Comparison of ENCODE assay signal across 35 mouse cellular contexts in genomic region chr3:87942471-87942870, GRCm38 (mm10). TPM values are rescaled to one million over a fixed set of nuclear protein-coding genes. Genes with fewer than 3 reads are reported as not detected.
DNase-seq lines count a peak whose midpoint lies in the region; ATAC-seq and TF ChIP-seq lines count a peak whose summit lies in the region.
"Had no signal": no experiment of that assay in that cellular context is flagged by ENCODE, and none has a peak within 500 bp of the region (broad histone marks: within the 10 kb centered on the region; RNA-seq: fewer than 3 reads in every experiment).

No protein-coding gene starts in this region.

- DNase-seq in midbrain, embryonic 11.5 days (ENCODE audit: low spot score, missing footprints) = peak; percentile 60
- peak; percentile 68 for DNase-seq in Muller cell, postnatal 12 days (ENCODE audit: inconsistent ontology term)
- no peak for DNase-seq in layer of hippocampus, adult 9-11 months
- DNase-seq in heart, postnatal 4 days = no peak
- DNase-seq in ovary, adult 18-20 months (ENCODE audit: low spot score) = no peak
- DNase-seq: adrenal gland, postnatal 10 days; adrenal gland, postnatal 36 days; B cell, adult 2 months; cerebellum, adult 11 months; cerebellum, adult 2 months; cerebellum, adult 9-11 months; cerebellum, postnatal 25 days; embryo, embryonic 11 days; gastrocnemius, postnatal 10 days; gastrocnemius, postnatal 36 days; heart, adult 2 months; kidney, adult 11 months had no signal

- H3K4me2 ChIP-seq in midbrain, embryonic 11.5 days = no peak overlapping the region
- no peak overlapping the region for H3K4me2 ChIP-seq in midbrain, embryonic 16.5 days (ENCODE audit: low read length)
- H3K4me2 ChIP-seq: embryonic facial prominence, embryonic 15.5 days; forebrain, embryonic 13.5 days; heart, embryonic 13.5 days; hindbrain, embryonic 13.5 days; intestine, embryonic 15.5 days had no signal

- no peak overlapping the region for H3K9ac ChIP-seq in midbrain, embryonic 11.5 days (ENCODE audit: low read length)
- no peak overlapping the region for H3K9ac ChIP-seq in midbrain, embryonic 16.5 days (ENCODE audit: low read depth, low read length)
- H3K9ac ChIP-seq: embryonic facial prominence, embryonic 15.5 days; forebrain, embryonic 13.5 days; heart, embryonic 13.5 days; hindbrain, embryonic 13.5 days; intestine, embryonic 15.5 days had no signal

- no peak for ATAC-seq in midbrain, embryonic 11.5 days (ENCODE audit: low FRiP score)
- no peak for ATAC-seq in midbrain, embryonic 16.5 days
- ATAC-seq: activated CD4-positive, CD25-positive, alpha-beta regulatory T cell, adult 4 months; forebrain, embryonic 13.5 days; forebrain, embryonic 16.5 days; hindbrain, embryonic 16.5 days; intestine, embryonic 15.5 days had no signal

- no peaks in the 10 kb centered on the region for H3K9me3 ChIP-seq in midbrain, embryonic 11.5 days (ENCODE audit: control insufficient read depth, low read length)
- no peaks in the 10 kb centered on the region for H3K9me3 ChIP-seq in midbrain, embryonic 16.5 days (replicated peaks; ENCODE audit: control insufficient read depth, low read length, poor library complexity, severe bottlenecking)
- H3K9me3 ChIP-seq: embryonic facial prominence, embryonic 15.5 days; forebrain, embryonic 10.5 days; forebrain, embryonic 13.5 days; G1E; heart, embryonic 10.5 days; heart, embryonic 13.5 days; hindbrain, embryonic 10.5 days; hindbrain, embryonic 13.5 days; intestine, embryonic 15.5 days had no signal

- no peak for TF ChIP-seq POLR2A in embryonic fibroblast, embryonic 13.5 days (IDR thresholded peaks at IDR 0.05; ENCODE audit: low read depth, low read length)

- TF ChIP-seq CTCF in embryonic fibroblast, embryonic 13.5 days (IDR thresholded peaks at IDR 0.05; ENCODE audit: borderline replicate concordance, insufficient read depth, low read length) = no peak

- H3K27me3 ChIP-seq in midbrain, embryonic 11.5 days (ENCODE audit: control insufficient read depth, insufficient read depth, low read length) = no peaks in the 10 kb centered on the region
- no peaks in the 10 kb centered on the region for H3K27me3 ChIP-seq in midbrain, embryonic 16.5 days (ENCODE audit: control insufficient read depth, insufficient read depth, low read depth, low read length)
- H3K27me3 ChIP-seq: CH12.LX; embryonic facial prominence, embryonic 15.5 days; forebrain, embryonic 13.5 days; hindbrain, embryonic 13.5 days had no signal

- 99% methylated on average over 2 of the region's 2 CpGs for WGBS in midbrain, embryonic 11.5 days
- 96% methylated on average over 2 of the region's 2 CpGs for WGBS in midbrain, embryonic 16.5 days

- peaks cover 23% of the 10 kb centered on the region for H3K36me3 ChIP-seq in midbrain, embryonic 11.5 days (ENCODE audit: control insufficient read depth, insufficient read depth, low read length)
- peaks cover 23% of the 10 kb centered on the region for H3K36me3 ChIP-seq in midbrain, embryonic 16.5 days (ENCODE audit: control insufficient read depth, insufficient read depth, low read length)

- no peak overlapping the region for H3K27ac ChIP-seq in midbrain, embryonic 11.5 days (ENCODE audit: low read depth, low read length)
- no peak overlapping the region for H3K27ac ChIP-seq in midbrain, embryonic 16.5 days (ENCODE audit: low read length)
- H3K27ac ChIP-seq in embryonic fibroblast, embryonic 13.5 days (ENCODE audit: insufficient read depth, low read length) = peak overlapping the region; percentile 73
- H3K27ac ChIP-seq: embryonic facial prominence, embryonic 15.5 days; forebrain, embryonic 10.5 days; forebrain, embryonic 13.5 days; heart, adult 2 months; heart, embryonic 10.5 days; heart, embryonic 13.5 days; hindbrain, embryonic 10.5 days; hindbrain, embryonic 13.5 days; intestine, embryonic 15.5 days had no signal

- H3K4me3 ChIP-seq in midbrain, embryonic 11.5 days (ENCODE audit: low read depth, low read length) = no peak overlapping the region
- H3K4me3 ChIP-seq in midbrain, embryonic 16.5 days (ENCODE audit: low read depth, low read length) = no peak overlapping the region
- H3K4me3 ChIP-seq in embryonic fibroblast, embryonic 13.5 days (ENCODE audit: insufficient read depth, low read length) = no peak overlapping the region
- H3K4me3 ChIP-seq: embryonic facial prominence, embryonic 15.5 days; erythroblast, embryonic 14.5 days; forebrain, embryonic 10.5 days; forebrain, embryonic 13.5 days; heart, adult 2 months; heart, embryonic 10.5 days; heart, embryonic 13.5 days; hindbrain, embryonic 10.5 days; hindbrain, embryonic 13.5 days; intestine, embryonic 15.5 days had no signal

- peaks cover 34% of the 10 kb centered on the region for H3K4me1 ChIP-seq in midbrain, embryonic 11.5 days (ENCODE audit: control insufficient read depth, insufficient read depth, low read length)
- H3K4me1 ChIP-seq in midbrain, embryonic 16.5 days (ENCODE audit: control insufficient read depth, insufficient read depth, low read length) = peaks cover 13% of the 10 kb centered on the region
- H3K4me1 ChIP-seq in embryonic fibroblast, embryonic 13.5 days (ENCODE audit: control insufficient read depth, insufficient read depth, low read length) = peaks cover 42% of the 10 kb centered on the region

RNA-seq across cellular contexts. Expression of gene Crabp2, which starts 6.0 kb away (rescaled TPM):
- 539 and 540 TPM in 2 replicates for polyA plus RNA-seq in midbrain, embryonic 11.5 days (2014; fragmentation: Nextera tagmentation; extraction: Ambion mirVana)
- polyA plus RNA-seq in midbrain, embryonic 16.5 days (2015; fragmentation: Nextera tagmentation; extraction: Ambion mirVana) = 42.5 and 44.4 TPM in 2 replicates
- 80.0 and 99.8 TPM in 2 replicates for polyA plus RNA-seq in embryonic fibroblast, embryonic 13.5 days (2011; ENCODE audit: insufficient read length, low read depth, missing spikeins)
- total RNA-seq in heart, postnatal 4 days (2021) = 1 to 10 TPM in 1 of 2 experiments, under 1 TPM in 1; 0.91 to 1.0 TPM
- total RNA-seq: granulocyte monocyte progenitor cell, adult 5-6 weeks; heart, postnatal 25 days had no signal
- polyA plus RNA-seq: activated CD4-positive, CD25-positive, alpha-beta regulatory T cell, adult 4 months; erythroblast, embryonic 14.5 days; G1E; heart, adult 2 months had no signal

RNA-seq across cellular contexts. Expression of gene Rrnad1, which starts 12.0 kb away (rescaled TPM):
- polyA plus RNA-seq in midbrain, embryonic 11.5 days (2014; fragmentation: Nextera tagmentation; extraction: Ambion mirVana) = 14.6 and 17.0 TPM in 2 replicates
- polyA plus RNA-seq in midbrain, embryonic 16.5 days (2015; fragmentation: Nextera tagmentation; extraction: Ambion mirVana) = 20.5 and 23.2 TPM in 2 replicates
- 11.4 and 12.0 TPM in 2 replicates for polyA plus RNA-seq in embryonic fibroblast, embryonic 13.5 days (2011; ENCODE audit: insufficient read length, low read depth, missing spikeins)
- 1 to 10 TPM; 7.7 to 8.9 TPM for total RNA-seq in heart, postnatal 4 days (2021)

RNA-seq across cellular contexts. Expression of gene Isg20l2, which starts 12.4 kb away (rescaled TPM):
- polyA plus RNA-seq in midbrain, embryonic 11.5 days (2014; fragmentation: Nextera tagmentation; extraction: Ambion mirVana) = 53.9 and 54.8 TPM in 2 replicates
- 24.9 and 28.6 TPM in 2 replicates for polyA plus RNA-seq in midbrain, embryonic 16.5 days (2015; fragmentation: Nextera tagmentation; extraction: Ambion mirVana)
- 41.6 and 54.7 TPM in 2 replicates for polyA plus RNA-seq in embryonic fibroblast, embryonic 13.5 days (2011; ENCODE audit: insufficient read length, low read depth, missing spikeins)
- total RNA-seq in heart, postnatal 4 days (2021) = 10 to 100 TPM; 20.1 to 21.2 TPM

RNA-seq across cellular contexts. Expression of gene Mrpl24, which starts 23.2 kb away (rescaled TPM):
- polyA plus RNA-seq in midbrain, embryonic 11.5 days (2014; fragmentation: Nextera tagmentation; extraction: Ambion mirVana) = 73.9 and 84.5 TPM in 2 replicates
- polyA plus RNA-seq in midbrain, embryonic 16.5 days (2015; fragmentation: Nextera tagmentation; extraction: Ambion mirVana) = 47.8 and 51.6 TPM in 2 replicates
- 130 and 167 TPM in 2 replicates for polyA plus RNA-seq in embryonic fibroblast, embryonic 13.5 days (2011; ENCODE audit: insufficient read length, low read depth, missing spikeins)
- 10 to 100 TPM; 68.2 to 68.9 TPM for total RNA-seq in heart, postnatal 4 days (2021)

RNA-seq across cellular contexts. Expression of gene Nes, which starts 28.4 kb away (rescaled TPM):
- 70.3 and 85.4 TPM in 2 replicates for polyA plus RNA-seq in midbrain, embryonic 11.5 days (2014; fragmentation: Nextera tagmentation; extraction: Ambion mirVana)
- 14.1 and 21.8 TPM in 2 replicates for polyA plus RNA-seq in midbrain, embryonic 16.5 days (2015; fragmentation: Nextera tagmentation; extraction: Ambion mirVana)
- 25.7 and 71.2 TPM in 2 replicates for polyA plus RNA-seq in embryonic fibroblast, embryonic 13.5 days (2011; ENCODE audit: insufficient read length, low read depth, missing spikeins)
- 10 to 100 TPM; 66.5 to 70.4 TPM for total RNA-seq in heart, postnatal 4 days (2021)
- polyA plus RNA-seq: activated CD4-positive, CD25-positive, alpha-beta regulatory T cell, adult 4 months; erythroblast, embryonic 14.5 days had no signal

Comparison
In these comparisons a context has a peak if more than half of its experiments do, and no peak if none do; other contexts are left out.
1. DNase-seq: peak in midbrain, embryonic 11.5 days (single experiment) and Muller cell, postnatal 12 days (single experiment); none in layer of hippocampus, adult 9-11 months (single experiment), heart, postnatal 4 days (single experiment) and ovary, adult 18-20 months (single experiment).